Mouse (Mus musculus) subcutaneous adipose tissue, adult 2 months (tissue): Measurements from ENCODE around the gene Olfr707. TPM values are rescaled to one million over a fixed set of nuclear protein-coding genes. Genes with fewer than 3 reads are reported as not detected.

Experiments used
- polyA plus RNA-seq: library from polyadenylated mRNA; depleted of rRNA; stranded (reverse); fragments of >200 nt; gene quantifications from 2 replicates; pipeline ENCODE4 v1.2.3, GENCODE M21; 2012; ENCODE audit warnings: low replicate concordance; rRNA removed

Gene Olfr707
- polyA plus RNA-seq = not detected in 2 replicates

GRCm38 (mm10) chr7:106901141-106901540, at the start of gene Olfr707:
Gene Olfr707 (minus strand): TSS chr7:106901241.

GRCm38 (mm10) chr7:106948212-106948611, 47.2 kb upstream of the Olfr707 start, which contains the start of gene Olfr710:
Gene Olfr710 (minus strand): TSS chr7:106948312.

GRCm38 (mm10) chr7:106932119-106932518, 31.1 kb upstream of the Olfr707 start, which contains the start of gene Olfr709-ps1:
Gene Olfr709-ps1 (minus strand): TSS chr7:106932219.

GRCm38 (mm10) chr7:106907676-106908075, 6.6 kb upstream of the Olfr707 start, which contains the start of gene Olfr1532-ps1:
Gene Olfr1532-ps1 (plus strand): TSS chr7:106908001.

GRCm38 (mm10) chr7:106888062-106888461, 13.0 kb downstream of the Olfr707 start, which contains the start of gene Olfr706:
Gene Olfr706 (minus strand): TSS chr7:106888162.

GRCm38 (mm10) chr7:106876791-106877190, 24.2 kb downstream of the Olfr707 start, which contains the start of gene Olfr705:
Gene Olfr705 (minus strand): TSS chr7:106876891.

GRCm38 (mm10) chr7:106862885-106863284, 38.2 kb downstream of the Olfr707 start, which contains the start of gene Olfr704:
Gene Olfr704 (plus strand): TSS chr7:106863185.

GRCm38 (mm10) chr7:106843060-106843459, 58.0 kb downstream of the Olfr707 start, which contains the start of gene Olfr703:
Gene Olfr703 (plus strand): TSS chr7:106843360.

Other genes with a start within 250 kb of the Olfr707 start
- gene Olfr693, start 220.7 kb downstream of the Olfr707 start, polyA plus RNA-seq = not detected in 2 replicates
- not detected in 2 replicates for gene Olfr694, start 209.4 kb downstream of the Olfr707 start, polyA plus RNA-seq
- gene Olfr695, start 184.8 kb downstream of the Olfr707 start, polyA plus RNA-seq = not detected in 2 replicates
- not detected in 2 replicates for gene Olfr697, start 158.8 kb downstream of the Olfr707 start, polyA plus RNA-seq
- gene Olfr698, start 145.8 kb downstream of the Olfr707 start, polyA plus RNA-seq = not detected in 2 replicates
- not detected in 2 replicates for gene Olfr699, start 108.0 kb downstream of the Olfr707 start, polyA plus RNA-seq
- gene Olfr700, start 92.4 kb downstream of the Olfr707 start, polyA plus RNA-seq = not detected in 2 replicates
- gene Olfr701, start 87.1 kb downstream of the Olfr707 start, polyA plus RNA-seq = not detected in 2 replicates
- gene Olfr702, start 67.3 kb downstream of the Olfr707 start, polyA plus RNA-seq = not detected in 2 replicates
- not detected in 2 replicates for gene Olfr703, start 57.9 kb downstream of the Olfr707 start, polyA plus RNA-seq
- not detected in 2 replicates for gene Olfr704, start 38.1 kb downstream of the Olfr707 start, polyA plus RNA-seq
- not detected in 2 replicates for gene Olfr705, start 24.4 kb downstream of the Olfr707 start, polyA plus RNA-seq
- not detected in 2 replicates for gene Olfr706, start 13.1 kb downstream of the Olfr707 start, polyA plus RNA-seq
- gene Olfr1532-ps1, start 6.8 kb upstream of the Olfr707 start, polyA plus RNA-seq = not detected in 2 replicates
- not detected in 2 replicates for gene Olfr709-ps1, start 31.0 kb upstream of the Olfr707 start, polyA plus RNA-seq
- not detected in 2 replicates for gene Olfr710, start 47.1 kb upstream of the Olfr707 start, polyA plus RNA-seq
- gene Olfr6, start 62.7 kb upstream of the Olfr707 start, polyA plus RNA-seq = not detected in 2 replicates
- gene Olfr711, start 74.2 kb upstream of the Olfr707 start, polyA plus RNA-seq = not detected in 2 replicates
- gene Olfr2, start 104.8 kb upstream of the Olfr707 start, polyA plus RNA-seq = not detected in 2 replicates
- gene Olfr713, start 129.9 kb upstream of the Olfr707 start, polyA plus RNA-seq = not detected in 2 replicates
- not detected in 2 replicates for gene Olfr714, start 169.7 kb upstream of the Olfr707 start, polyA plus RNA-seq
- gene Olfr17, start 192.0 kb upstream of the Olfr707 start, polyA plus RNA-seq = not detected in 2 replicates
- gene Olfr715b, start 209.1 kb upstream of the Olfr707 start, polyA plus RNA-seq = not detected in 2 replicates
- gene Olfr715, start 229.8 kb upstream of the Olfr707 start, polyA plus RNA-seq = not detected in 2 replicates
- gene Olfr716, start 237.1 kb upstream of the Olfr707 start, polyA plus RNA-seq = not detected in 2 replicates